Mouse (Mus musculus) megakaryocyte-erythroid progenitor cell, adult 5-6 weeks (primary cell): ENCODE results near the gene Nup205. TPM values are rescaled to one million over a fixed set of nuclear protein-coding genes. Genes with fewer than 3 reads are reported as not detected.

Experiments
- ATAC-seq: replicated peaks from 2 replicates; pipeline ENCODE4 v1.8.0; 2016; ENCODE audit warnings: mild to moderate bottlenecking, inconsistent platforms; ENCODE audit not compliant: severe bottlenecking, poor library complexity, low FRiP score, low TSS enrichment
- total RNA-seq, 2 experiments: library from RNA; stranded (forward) in 1 of 2; stranded (reverse) in 1 of 2; fragments of 200-1000, 215-1000 nt in 1 of 2; fragments of >200 nt in 1 of 2; fragmentation: Nextera tagmentation in 1 of 2; gene quantifications; 2 replicates each; pipeline ENCODE4 v1.2.3; 2014 to 2017

Gene Nup205
- total RNA-seq, 2 experiments from 2014 or later = 73.9 to 110 TPM

DNA sequence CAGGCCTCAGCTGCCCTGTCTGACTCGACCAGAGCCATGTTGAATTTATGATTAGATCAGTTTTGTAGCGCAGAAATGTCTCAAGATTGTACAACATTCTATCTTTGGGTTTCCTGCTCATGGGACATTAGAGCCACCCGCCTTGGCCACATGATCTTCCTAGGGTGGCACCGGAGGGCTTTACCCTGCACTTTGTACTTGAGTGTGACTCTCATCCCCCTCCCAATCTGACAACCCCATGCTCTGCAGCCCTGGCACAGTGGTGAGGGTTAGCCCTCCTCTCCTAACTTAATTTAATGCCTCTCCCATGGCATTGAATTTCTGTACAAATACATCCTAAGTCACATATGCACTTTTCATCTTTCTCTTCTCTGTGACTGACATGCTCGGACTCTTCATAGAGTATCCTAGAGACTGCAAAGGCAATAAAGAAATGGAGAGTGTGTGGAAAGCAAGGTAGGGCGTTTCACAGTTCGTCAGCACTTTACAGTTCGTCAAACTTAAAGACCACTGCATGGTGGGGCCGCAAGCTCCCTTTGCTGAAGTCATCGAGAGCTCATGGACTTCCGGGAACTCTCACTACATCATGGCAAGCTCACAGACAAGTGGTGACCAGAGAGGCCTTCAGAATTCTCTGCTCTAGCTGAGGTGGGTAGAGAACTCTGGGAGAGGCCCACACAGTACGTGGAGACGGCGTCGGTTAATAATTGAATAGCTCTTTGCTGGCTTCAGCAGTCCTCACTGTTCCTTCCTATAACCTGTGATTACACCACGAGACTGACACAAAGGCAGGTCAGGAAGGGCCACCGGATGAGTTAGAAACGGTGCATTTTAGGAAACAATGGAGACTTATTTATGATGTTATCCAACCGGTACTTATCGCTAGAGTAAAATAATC lies 94.9 kb downstream of the Nup205 start:
- no peak for ATAC-seq

DNA sequence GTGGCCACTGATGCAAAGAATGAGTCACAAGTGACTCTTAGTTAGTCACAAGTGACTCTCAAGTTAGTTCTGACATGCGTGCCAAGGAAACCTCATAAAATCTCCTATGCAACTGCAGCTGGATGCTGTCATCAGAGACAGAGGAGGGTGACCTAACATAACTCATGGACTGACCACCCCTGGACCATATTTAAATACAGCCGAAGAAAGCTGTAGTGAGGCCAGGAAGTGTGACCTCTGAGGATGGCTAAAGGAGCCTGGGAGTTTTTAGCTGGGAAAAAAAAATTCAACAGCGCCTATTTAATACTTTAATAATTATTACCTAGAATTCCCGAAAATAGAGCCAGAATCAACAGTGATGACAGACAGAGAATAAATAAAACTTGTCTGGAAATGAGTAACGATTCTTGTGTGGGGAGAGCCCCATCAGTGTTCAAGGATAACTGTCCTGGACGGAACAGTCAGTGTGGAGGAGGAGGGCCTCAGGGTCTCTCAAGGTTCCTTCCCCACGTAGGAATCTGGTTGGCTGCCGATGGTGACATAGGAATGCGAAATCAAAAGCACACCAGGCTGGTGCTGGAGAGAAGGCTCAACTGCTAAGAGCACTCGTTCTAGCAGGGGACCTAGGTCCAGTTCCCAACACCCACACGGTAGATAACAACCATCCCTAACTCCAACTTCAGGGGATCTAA lies 96.3 kb downstream of the Nup205 start:
- no peak for ATAC-seq

DNA sequence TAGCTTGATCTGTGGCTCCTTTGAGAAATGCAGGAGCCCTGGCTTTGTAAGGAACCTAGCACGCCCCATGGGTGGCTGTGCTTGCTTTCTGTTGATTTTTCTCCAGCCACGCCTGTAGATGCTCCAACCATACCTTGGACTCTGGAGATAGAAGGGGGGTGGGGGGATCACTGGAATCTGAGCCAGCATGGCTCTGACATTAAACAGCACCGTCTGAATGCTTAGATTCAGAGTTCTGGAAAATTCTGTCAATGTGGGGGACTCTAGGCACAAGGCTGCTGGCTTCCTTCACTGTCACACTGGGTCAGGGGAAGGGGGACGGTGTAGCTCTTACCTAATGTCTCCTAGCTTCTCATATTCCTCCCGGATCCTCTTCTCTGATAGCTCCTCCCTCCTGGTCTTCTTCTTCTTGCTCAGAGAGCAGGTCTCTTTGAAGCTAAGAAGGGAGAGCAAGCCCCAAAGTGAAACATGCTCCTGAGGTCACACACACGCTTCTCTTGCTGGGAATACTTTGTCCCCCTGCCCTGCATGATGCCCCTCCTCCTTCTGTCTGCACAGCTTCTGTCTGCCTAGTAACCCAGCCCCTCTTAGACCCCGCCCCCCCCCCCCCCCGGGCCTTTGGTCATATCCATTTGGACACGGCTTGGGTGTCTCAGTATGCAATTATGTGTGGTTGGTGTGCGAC lies 100.8 kb downstream of the Nup205 start:
- ATAC-seq = no peak

DNA sequence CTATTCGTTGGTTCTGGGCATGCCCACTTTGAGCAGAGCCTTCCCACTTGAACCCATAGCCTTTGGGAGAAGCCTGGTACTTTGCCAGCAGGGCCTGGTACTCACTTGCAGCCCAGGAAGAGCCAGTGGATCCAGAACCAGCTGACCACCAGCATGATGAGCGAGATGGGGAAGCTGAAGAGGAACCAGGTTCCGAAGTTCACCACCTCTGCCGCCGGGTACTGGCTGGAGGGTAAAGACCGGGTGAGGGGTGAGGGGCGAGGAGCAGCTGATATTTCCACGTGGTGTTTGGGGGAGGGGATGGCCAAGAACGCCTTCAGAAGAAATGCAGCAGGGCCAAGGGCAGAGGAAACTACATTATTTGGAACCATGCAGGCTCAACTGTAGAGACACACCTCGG lies 102.1 kb downstream of the Nup205 start:
- no peak for ATAC-seq

DNA sequence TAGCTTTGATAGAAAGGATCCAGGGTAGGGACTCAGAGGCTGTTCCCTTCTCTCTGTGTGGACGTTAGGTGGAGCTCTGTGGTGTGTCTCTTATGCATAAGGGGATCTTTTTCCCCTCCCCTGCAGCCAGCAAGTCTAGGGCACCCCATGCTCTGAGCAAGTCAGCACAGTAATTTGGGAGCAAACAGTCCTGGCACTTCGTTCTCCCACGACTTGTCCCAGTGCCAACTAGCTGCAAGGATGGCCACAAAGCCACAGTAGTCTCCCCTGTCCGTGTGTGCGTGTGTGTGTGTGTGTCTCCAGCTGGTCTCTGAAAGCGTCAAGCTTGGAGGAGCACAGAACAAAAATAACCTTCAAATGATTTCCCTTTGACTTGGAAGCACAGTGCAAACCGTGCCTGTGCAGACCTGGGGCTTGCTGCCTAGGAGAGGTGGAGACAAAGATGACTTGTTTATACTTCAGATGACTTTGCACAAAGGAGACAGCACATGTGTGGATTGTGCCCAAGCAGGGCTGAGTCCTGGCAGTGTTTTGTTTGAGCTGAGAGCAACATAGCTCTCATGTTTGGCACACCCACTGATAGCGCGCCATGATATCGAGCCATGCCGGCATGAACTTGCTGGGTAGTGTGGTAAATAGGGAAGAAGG lies 111.0 kb downstream of the Nup205 start:
- peak; percentile 62; the same call in 1 of the 2 replicates for ATAC-seq

DNA sequence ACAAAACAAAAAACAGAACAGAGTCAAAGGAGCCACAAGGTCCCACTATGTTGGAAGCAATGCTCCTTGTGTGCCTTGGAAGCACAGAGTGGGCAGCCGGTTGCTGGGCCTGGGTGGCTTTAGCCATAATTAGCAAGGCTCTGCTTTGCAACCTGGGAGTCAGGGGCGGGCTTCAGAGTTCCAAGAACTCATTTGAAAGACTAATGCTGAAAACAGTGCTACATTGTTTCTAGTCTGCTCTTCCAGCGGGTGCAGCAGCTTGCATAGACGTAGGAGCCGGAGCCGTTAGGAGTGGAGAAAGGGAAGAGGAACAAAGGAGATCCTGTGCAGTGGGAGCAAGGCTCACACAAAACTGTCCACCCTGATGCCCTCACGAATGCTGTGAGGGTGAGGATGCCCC lies 111.7 kb downstream of the Nup205 start:
- no peak for ATAC-seq

DNA sequence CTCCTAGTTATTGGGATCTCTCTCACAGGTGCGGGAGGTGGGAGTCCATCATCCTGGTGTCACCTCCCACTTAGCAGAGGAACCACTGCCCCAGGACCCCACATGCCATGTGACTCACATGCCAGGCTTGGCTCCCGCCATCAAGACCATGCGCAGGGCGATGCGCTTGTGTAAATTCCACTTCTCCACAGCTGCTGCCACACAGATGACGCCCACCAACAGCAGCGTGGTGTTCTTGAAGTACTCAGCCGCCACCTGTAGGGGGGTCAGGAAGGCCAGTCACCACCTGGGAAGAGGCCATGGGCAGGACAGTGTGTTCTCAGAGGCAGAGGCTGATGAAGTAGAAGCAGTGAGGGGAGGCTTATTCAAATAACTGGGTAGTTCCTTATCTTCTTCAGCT lies 112.5 kb downstream of the Nup205 start:
- ATAC-seq = no peak

DNA sequence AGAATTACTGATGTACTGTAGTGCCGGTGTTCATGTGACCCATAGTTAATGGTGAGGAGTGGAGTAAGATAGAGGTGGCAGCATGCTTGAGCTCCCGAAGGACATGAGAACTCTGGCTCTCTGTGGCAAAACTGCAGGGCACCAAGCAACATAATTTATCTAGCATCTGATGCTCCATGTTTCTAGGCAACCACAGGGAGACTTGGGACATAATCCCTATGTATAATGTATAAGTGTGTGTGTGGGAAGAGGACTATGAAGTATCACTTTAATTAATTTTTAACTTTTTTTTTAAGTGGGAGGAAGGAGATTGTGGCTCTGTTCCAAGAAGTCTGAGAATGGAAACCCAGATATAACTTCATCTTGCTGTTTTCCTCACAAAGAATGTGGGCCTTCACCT lies 117.7 kb downstream of the Nup205 start:
- no peak for ATAC-seq

DNA sequence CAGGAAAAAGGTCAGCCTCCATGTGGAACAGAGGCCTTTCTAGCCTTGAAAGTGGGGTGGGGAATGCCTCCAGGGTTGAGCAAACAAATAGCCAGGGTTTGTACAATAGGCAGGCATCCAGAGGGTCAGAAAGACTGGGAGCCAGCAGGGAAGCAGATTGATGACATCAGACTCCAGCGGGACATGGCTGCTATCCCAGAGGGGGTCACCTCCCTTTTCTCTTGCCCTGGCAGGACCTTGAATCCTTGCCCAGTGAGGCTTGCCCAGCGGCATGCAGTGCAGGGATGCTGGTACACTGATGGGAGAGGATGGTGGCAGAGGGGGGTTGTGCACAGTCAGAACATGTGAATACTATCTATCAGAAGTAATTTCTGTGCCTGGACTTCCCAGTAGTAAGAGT lies 119.8 kb downstream of the Nup205 start:
- ATAC-seq = no peak

Other genes with a start within 250 kb of the Nup205 start
- gene Slc23a4, start 189.0 kb upstream of the Nup205 start, total RNA-seq (2014; fragmentation: Nextera tagmentation) = 0.77 TPM in 1 of 2 replicates, not detected in the other
- 0.27 and 1.3 TPM in 2 replicates for gene Slc23a4, start 189.0 kb upstream of the Nup205 start, total RNA-seq (2017)
- gene Cnot4, start 43.7 kb upstream of the Nup205 start, total RNA-seq (2014; fragmentation: Nextera tagmentation) = 52.1 and 64.5 TPM in 2 replicates
- gene Cnot4, start 43.7 kb upstream of the Nup205 start, total RNA-seq (2017) = 27.9 and 34.1 TPM in 2 replicates
- gene Slc13a4, start 130.7 kb downstream of the Nup205 start, total RNA-seq (2014; fragmentation: Nextera tagmentation) = not detected in 2 replicates
- not detected in 2 replicates for gene Slc13a4, start 130.7 kb downstream of the Nup205 start, total RNA-seq (2017)
- not detected in 2 replicates for gene Fam180a, start 148.7 kb downstream of the Nup205 start, total RNA-seq (2014; fragmentation: Nextera tagmentation)
- not detected in 2 replicates for gene Fam180a, start 148.7 kb downstream of the Nup205 start, total RNA-seq (2017)